40 mouse cellular contexts compared by ENCODE assay signal in genomic region chr9:106519909-106520308, GRCm38 (mm10). TPM values are rescaled to one million over a fixed set of nuclear protein-coding genes. Genes with fewer than 3 reads are reported as not detected.
"Had no signal": no experiment of that assay in that cellular context is flagged by ENCODE, and none has a peak within 500 bp of the region (broad histone marks: within the 10 kb centered on the region; RNA-seq: fewer than 3 reads in every experiment).

No protein-coding gene starts in this region.

- H3K4me1 ChIP-seq: heart, embryonic 13.5 days; heart, embryonic 15.5 days; hindbrain, embryonic 13.5 days; hindbrain, embryonic 15.5 days; kidney, embryonic 15.5 days; limb, embryonic 10.5 days; limb, embryonic 12.5 days had no signal

- H3K36me3 ChIP-seq: heart, embryonic 13.5 days; heart, embryonic 15.5 days; hindbrain, embryonic 13.5 days; hindbrain, embryonic 15.5 days; kidney, embryonic 15.5 days; limb, embryonic 10.5 days; limb, embryonic 12.5 days had no signal

- ATAC-seq: hindbrain, postnatal 0 days; intestine, embryonic 16.5 days had no signal

- DNase-seq: gastrocnemius, postnatal 14 days; gastrocnemius, postnatal 36 days; heart, adult 18-20 months; heart, postnatal 14 days; heart, postnatal 36 days; kidney, adult 11 months; kidney, adult 2 months; kidney, adult 9 months; kidney, postnatal 14 days; kidney, postnatal 36 days; layer of hippocampus, adult 9-11 months; layer of hippocampus, postnatal 36 days; liver had no signal

- H3K4me3 ChIP-seq: heart, embryonic 13.5 days; heart, embryonic 15.5 days; hindbrain, embryonic 13.5 days; hindbrain, embryonic 15.5 days; kidney, embryonic 15.5 days; left cerebral cortex, adult 2 months; limb, embryonic 10.5 days; limb, embryonic 12.5 days had no signal

- H3K9me3 ChIP-seq: heart, embryonic 13.5 days; heart, embryonic 15.5 days; hindbrain, embryonic 13.5 days; hindbrain, embryonic 15.5 days; kidney, embryonic 15.5 days; limb, embryonic 10.5 days; limb, embryonic 12.5 days had no signal

- H3K27me3 ChIP-seq: heart, embryonic 15.5 days; hindbrain, embryonic 13.5 days; hindbrain, embryonic 15.5 days; kidney, embryonic 15.5 days; limb, embryonic 12.5 days had no signal

RNA-seq across cellular contexts. Expression of gene Iqcf5, which starts 5.5 kb away (rescaled TPM):
- total RNA-seq: gastrocnemius, adult 18-20 months; gastrocnemius, adult 8-10 months; gastrocnemius, postnatal 14 days; gastrocnemius, postnatal 36 days; heart, adult 18-20 months; heart, adult 8-10 months; heart, postnatal 14 days; heart, postnatal 36 days; hematopoietic stem cell, adult 5-6 weeks; hindbrain, postnatal 0 days; layer of hippocampus, adult 18-20 months; layer of hippocampus, adult 8-10 months; layer of hippocampus, postnatal 36 days; left cerebral cortex, adult 2 months had no signal
- polyA plus RNA-seq: heart, embryonic 11.5 days; heart, embryonic 13.5 days; heart, embryonic 15.5 days; heart, postnatal 0 days; hindbrain, embryonic 11.5 days; hindbrain, embryonic 13.5 days; hindbrain, embryonic 15.5 days; hindbrain, postnatal 0 days; intestine, embryonic 14.5 days; intestine, embryonic 16.5 days; kidney, embryonic 15.5 days; kidney, postnatal 0 days; large intestine, adult 2 months; limb, embryonic 10.5 days; limb, embryonic 12.5 days; limb, embryonic 14.5 days; liver, embryonic 11.5 days had no signal

RNA-seq across cellular contexts. Expression of gene Iqcf1, which starts 20.1 kb away (rescaled TPM):
- total RNA-seq: gastrocnemius, adult 18-20 months; gastrocnemius, adult 8-10 months; gastrocnemius, postnatal 14 days; gastrocnemius, postnatal 36 days; heart, adult 18-20 months; heart, adult 8-10 months; heart, postnatal 14 days; heart, postnatal 36 days; hematopoietic stem cell, adult 5-6 weeks; hindbrain, postnatal 0 days; layer of hippocampus, adult 18-20 months; layer of hippocampus, adult 8-10 months; layer of hippocampus, postnatal 14 days; layer of hippocampus, postnatal 36 days; left cerebral cortex, adult 2 months; left cerebral cortex, postnatal 14 days; left cerebral cortex, postnatal 36 days had no signal
- polyA plus RNA-seq: heart, embryonic 11.5 days; heart, embryonic 13.5 days; heart, embryonic 15.5 days; heart, postnatal 0 days; hindbrain, embryonic 11.5 days; hindbrain, embryonic 13.5 days; hindbrain, embryonic 15.5 days; hindbrain, postnatal 0 days; intestine, embryonic 14.5 days; intestine, embryonic 16.5 days; kidney, adult 2 months; kidney, embryonic 15.5 days; kidney, postnatal 0 days; large intestine, adult 2 months; limb, embryonic 10.5 days; limb, embryonic 12.5 days; limb, embryonic 14.5 days; liver, embryonic 11.5 days had no signal

RNA-seq across cellular contexts. Expression of gene Iqcf3, which starts 41.5 kb away (rescaled TPM):
- total RNA-seq: gastrocnemius, adult 18-20 months; gastrocnemius, adult 8-10 months; gastrocnemius, postnatal 14 days; gastrocnemius, postnatal 36 days; heart, adult 18-20 months; heart, adult 8-10 months; heart, postnatal 14 days; heart, postnatal 36 days; hematopoietic stem cell, adult 5-6 weeks; hindbrain, postnatal 0 days; layer of hippocampus, adult 18-20 months; layer of hippocampus, adult 8-10 months; layer of hippocampus, postnatal 14 days; layer of hippocampus, postnatal 36 days; left cerebral cortex, adult 2 months; left cerebral cortex, postnatal 14 days; left cerebral cortex, postnatal 36 days had no signal
- polyA plus RNA-seq: heart, embryonic 11.5 days; heart, embryonic 13.5 days; heart, embryonic 15.5 days; heart, postnatal 0 days; hindbrain, embryonic 11.5 days; hindbrain, embryonic 13.5 days; hindbrain, embryonic 15.5 days; hindbrain, postnatal 0 days; intestine, embryonic 14.5 days; intestine, embryonic 16.5 days; kidney, embryonic 15.5 days; kidney, postnatal 0 days; large intestine, adult 2 months; limb, embryonic 10.5 days; limb, embryonic 12.5 days; limb, embryonic 14.5 days; liver, embryonic 11.5 days had no signal
